Mouse (Mus musculus): Measurements from ENCODE around the gene AI464131. TPM values are rescaled to one million over a fixed set of nuclear protein-coding genes. Genes with fewer than 3 reads are reported as not detected.

Gene AI464131
- polyA plus RNA-seq, 1 experiment from 2014 or later, result 6.3 TPM

DNA sequence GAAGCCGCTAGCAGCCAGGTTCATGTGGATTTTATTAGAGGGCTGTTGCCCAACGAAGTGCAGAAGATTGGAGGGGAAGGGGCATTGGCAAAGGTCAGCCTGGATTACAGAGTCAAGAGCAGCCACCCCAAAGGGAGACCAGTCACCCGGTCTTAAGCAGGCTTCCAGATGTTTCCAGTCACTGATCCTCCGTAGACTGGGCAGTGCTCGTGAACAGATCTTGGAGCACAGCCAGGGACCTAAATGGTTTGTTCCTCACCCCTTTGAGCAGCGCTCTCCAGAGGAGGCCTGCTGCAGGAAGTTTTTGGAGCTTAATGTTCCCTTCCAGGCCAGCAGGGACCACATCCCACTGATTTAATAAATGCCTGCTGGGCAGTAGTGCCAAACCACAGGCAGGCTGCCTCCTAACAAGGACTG is 21.3 kb downstream of the AI464131 start:
- no peaks in the 10 kb centered on the region; the same call in 1 of the 2 replicates for H3K36me3 ChIP-seq (replicated peaks)
- WGBS, result 57% methylated on average over 6 of the region's 6 CpGs
- H3K4me2 ChIP-seq, result no peak overlapping the region
- peaks cover 4% of the 10 kb centered on the region; the same call in 1 of the 2 replicates for H3K4me1 ChIP-seq
- H3K27me3 ChIP-seq (replicated peaks), result no peaks in the 10 kb centered on the region
- H3K4me3 ChIP-seq, result no peak overlapping the region
- H3K9ac ChIP-seq, result no peak overlapping the region
- no peak overlapping the region for H3K27ac ChIP-seq
- H3K9me3 ChIP-seq, result no peaks in the 10 kb centered on the region
- ATAC-seq (replicated peaks), result no peak

DNA sequence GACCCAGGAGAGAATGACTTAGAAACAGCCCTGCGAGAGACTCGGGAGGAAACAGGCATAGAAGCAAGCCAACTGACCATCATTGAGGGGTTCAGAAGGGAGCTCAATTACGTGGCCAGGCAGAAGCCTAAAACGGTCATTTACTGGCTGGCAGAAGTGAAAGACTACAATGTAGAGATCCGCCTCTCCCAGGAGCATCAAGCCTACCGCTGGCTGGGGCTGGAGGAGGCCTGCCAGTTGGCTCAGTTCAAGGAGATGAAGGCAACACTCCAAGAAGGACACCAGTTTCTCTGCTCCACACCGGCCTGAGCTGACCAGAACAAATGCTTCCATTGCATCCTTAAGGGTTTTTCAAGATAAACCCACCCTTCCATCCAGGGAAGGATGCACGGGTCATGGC is 22.6 kb downstream of the AI464131 start:
- 81% methylated on average over 8 of the region's 8 CpGs for WGBS
- Histone ChIP-seq H3K27me3 (replicated peaks) (no peaks in the 10 kb centered on the region), H3K9me3 (no peaks in the 10 kb centered on the region), H3K36me3 (replicated peaks) (no peaks in the 10 kb centered on the region; the same call in 1 of the 2 replicates), H3K4me3 (no peak overlapping the region), H3K4me2 (no peak overlapping the region), H3K27ac (no peak overlapping the region), H3K4me1 (peaks cover 4% of the 10 kb centered on the region; the same call in 1 of the 2 replicates), H3K9ac (no peak overlapping the region)
- ATAC-seq (replicated peaks), result no peak

DNA sequence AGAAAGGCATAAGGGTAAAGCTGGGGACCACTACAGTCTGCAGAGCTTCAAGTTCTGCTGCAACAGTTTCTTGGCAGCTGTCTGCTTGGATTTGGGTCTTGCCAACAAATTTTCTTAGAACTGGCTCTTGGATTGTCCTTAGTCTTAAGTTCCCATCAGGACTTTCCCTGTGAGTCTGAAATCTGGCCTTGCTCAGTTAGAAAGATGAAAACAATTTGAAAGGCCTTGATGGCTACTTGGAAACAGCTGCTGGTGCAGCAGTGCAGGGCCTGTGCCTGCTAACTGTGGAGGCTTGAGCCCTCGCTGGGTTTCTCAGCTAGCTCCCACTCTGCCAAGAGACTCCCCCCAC is 23.4 kb downstream of the AI464131 start:
- no peaks in the 10 kb centered on the region; the same call in 1 of the 2 replicates for H3K36me3 ChIP-seq (replicated peaks)
- 85% methylated on average over 1 of the region's 1 CpGs for WGBS
- no peak overlapping the region for H3K27ac ChIP-seq
- no peak overlapping the region for H3K4me3 ChIP-seq
- no peak for ATAC-seq (replicated peaks)
- H3K4me2 ChIP-seq, result no peak overlapping the region
- no peak overlapping the region for H3K9ac ChIP-seq
- H3K27me3 ChIP-seq (replicated peaks), result no peaks in the 10 kb centered on the region
- H3K9me3 ChIP-seq, result no peaks in the 10 kb centered on the region
- peaks cover 4% of the 10 kb centered on the region; the same call in 1 of the 2 replicates for H3K4me1 ChIP-seq

DNA sequence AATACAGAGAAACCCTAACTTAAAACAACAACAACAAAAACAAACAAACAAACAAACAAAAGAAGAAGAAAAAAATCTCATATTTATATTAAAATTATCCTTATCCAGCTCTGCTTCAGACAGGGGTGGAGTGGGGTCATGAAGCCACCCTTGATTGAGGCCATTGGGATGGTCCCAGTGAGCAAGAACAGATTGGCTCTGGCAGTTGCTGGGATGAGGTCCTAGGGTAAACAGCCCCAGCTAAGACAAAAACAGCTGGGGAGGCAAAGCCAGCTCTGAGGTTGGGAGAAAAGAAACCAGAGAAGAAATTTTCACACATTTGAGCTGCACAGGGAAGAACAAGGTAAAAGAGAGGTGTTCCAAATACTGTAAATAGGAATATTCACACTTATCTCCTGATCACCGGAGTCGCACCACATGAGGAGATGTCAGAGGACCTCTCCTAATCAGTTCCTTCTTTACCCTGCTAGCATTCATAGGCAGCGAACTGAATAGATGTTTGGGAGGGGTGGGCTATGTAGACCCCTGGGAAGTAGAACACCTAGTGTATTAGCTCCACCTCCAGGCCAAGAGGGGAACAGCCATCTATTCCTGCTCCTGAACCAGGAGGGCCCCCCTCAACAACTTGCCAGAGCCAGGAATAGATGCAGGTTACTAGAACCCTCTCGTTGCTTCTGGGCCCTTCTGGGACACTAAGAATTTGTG is 24.0 kb downstream of the AI464131 start:
- Histone ChIP-seq H3K9ac (no peak overlapping the region), H3K27ac (no peak overlapping the region), H3K4me1 (peaks cover 4% of the 10 kb centered on the region; the same call in 1 of the 2 replicates), H3K4me3 (no peak overlapping the region), H3K9me3 (no peaks in the 10 kb centered on the region), H3K36me3 (replicated peaks) (no peaks in the 10 kb centered on the region; the same call in 1 of the 2 replicates), H3K4me2 (no peak overlapping the region), H3K27me3 (replicated peaks) (no peaks in the 10 kb centered on the region)
- 69% methylated on average over 4 of the region's 4 CpGs for WGBS
- no peak for ATAC-seq (replicated peaks)

DNA sequence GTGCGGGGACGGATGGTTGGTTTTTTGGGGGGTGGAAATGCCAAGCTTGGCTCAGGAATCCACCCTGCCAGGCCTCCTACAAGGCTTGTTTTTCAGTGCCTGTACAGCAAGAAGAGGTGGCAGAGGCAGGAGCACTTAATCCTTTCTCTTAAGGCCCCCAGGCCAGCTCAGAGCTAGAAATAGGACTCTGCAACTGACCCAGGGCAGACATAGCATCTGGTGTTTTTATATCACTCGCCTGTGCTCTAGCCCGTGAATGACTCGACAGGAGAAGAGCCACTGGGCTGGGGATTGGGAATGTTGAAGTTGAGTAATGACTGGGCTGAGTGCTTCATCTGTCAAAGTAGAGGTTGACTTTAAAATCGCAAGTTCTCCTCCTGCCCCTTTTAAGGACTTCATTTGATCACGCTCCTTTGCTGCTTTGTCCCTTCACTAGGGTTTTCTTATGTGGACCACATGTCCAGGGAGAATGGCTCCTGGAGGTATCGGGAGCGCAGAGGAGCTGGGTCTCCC is 25.2 kb downstream of the AI464131 start:
- Histone ChIP-seq H3K9me3 (no peaks in the 10 kb centered on the region), H3K36me3 (replicated peaks) (no peaks in the 10 kb centered on the region; the same call in 1 of the 2 replicates), H3K4me2 (no peak overlapping the region), H3K9ac (no peak overlapping the region), H3K4me3 (no peak overlapping the region), H3K27ac (no peak overlapping the region), H3K4me1 (peaks cover 4% of the 10 kb centered on the region; the same call in 1 of the 2 replicates), H3K27me3 (replicated peaks) (no peaks in the 10 kb centered on the region)
- no peak for ATAC-seq (replicated peaks)
- 91% methylated on average over 9 of the region's 9 CpGs for WGBS

DNA sequence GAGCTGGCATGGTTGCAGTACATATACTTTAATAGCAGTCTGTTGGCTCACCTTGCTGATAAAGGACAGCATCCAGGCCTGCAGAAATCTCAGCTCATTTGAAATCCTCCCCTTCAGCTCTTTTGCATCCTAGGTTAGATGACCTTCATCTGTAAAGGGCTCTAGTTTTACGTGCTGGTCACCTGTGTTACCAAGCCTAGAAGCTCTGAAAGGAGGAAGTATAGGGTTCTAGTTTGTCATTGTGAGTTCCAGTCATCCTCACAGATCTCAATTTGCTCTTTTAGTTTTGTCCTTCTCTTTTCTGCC is 31.5 kb downstream of the AI464131 start:
- H3K9me3 ChIP-seq, result no peaks in the 10 kb centered on the region
- H3K36me3 ChIP-seq (replicated peaks), result no peaks in the 10 kb centered on the region
- H3K4me3 ChIP-seq, result no peak overlapping the region
- H3K4me2 ChIP-seq, result no peak overlapping the region
- no peaks in the 10 kb centered on the region for H3K27me3 ChIP-seq (replicated peaks)
- ATAC-seq (replicated peaks), result no peak
- peaks cover 22% of the 10 kb centered on the region; the same call in 1 of the 2 replicates for H3K4me1 ChIP-seq
- H3K27ac ChIP-seq, result no peak overlapping the region
- 77% methylated on average over 1 of the region's 1 CpGs for WGBS
- H3K9ac ChIP-seq, result no peak overlapping the region

DNA sequence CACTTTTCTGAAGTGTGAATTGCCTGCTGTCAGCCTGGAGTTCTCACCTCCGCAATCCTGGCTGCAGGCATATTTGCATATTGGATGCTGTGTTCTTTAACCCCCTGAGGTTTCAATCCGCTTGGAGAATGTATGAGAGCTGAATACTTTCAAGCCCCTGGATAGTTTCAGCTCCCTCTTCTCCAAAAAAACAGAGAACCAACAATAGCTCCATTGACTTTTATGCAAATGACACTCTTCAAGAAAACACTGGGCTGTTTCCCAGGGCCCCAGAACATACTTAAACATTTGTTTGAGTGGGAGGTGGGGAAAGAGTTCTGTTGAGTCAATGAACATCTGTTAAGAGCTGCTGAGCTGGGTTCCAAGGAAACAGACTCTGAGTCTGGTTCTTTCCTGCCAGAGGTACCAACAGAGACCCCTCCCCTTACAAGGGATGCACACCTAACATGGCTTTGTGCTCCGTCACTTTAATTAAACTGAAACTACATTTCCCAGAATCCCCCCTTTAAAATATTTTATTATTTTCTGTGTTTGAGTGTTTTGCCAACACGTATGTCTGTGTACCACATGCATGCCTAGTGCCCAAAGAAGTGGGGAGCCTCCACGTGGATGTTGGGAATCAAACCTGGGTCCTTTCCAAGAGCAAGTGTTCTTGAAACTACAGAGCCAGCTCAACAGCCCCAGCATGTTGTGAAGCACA is 32.0 kb downstream of the AI464131 start:
- Histone ChIP-seq H3K9ac (no peak overlapping the region), H3K27me3 (replicated peaks) (no peaks in the 10 kb centered on the region), H3K9me3 (no peaks in the 10 kb centered on the region), H3K4me1 (peaks cover 22% of the 10 kb centered on the region; the same call in 1 of the 2 replicates), H3K36me3 (replicated peaks) (no peaks in the 10 kb centered on the region), H3K27ac (no peak overlapping the region), H3K4me3 (no peak overlapping the region), H3K4me2 (no peak overlapping the region)
- peak; percentile 43 for ATAC-seq (replicated peaks)
- 21% methylated on average over 5 of the region's 5 CpGs for WGBS

DNA sequence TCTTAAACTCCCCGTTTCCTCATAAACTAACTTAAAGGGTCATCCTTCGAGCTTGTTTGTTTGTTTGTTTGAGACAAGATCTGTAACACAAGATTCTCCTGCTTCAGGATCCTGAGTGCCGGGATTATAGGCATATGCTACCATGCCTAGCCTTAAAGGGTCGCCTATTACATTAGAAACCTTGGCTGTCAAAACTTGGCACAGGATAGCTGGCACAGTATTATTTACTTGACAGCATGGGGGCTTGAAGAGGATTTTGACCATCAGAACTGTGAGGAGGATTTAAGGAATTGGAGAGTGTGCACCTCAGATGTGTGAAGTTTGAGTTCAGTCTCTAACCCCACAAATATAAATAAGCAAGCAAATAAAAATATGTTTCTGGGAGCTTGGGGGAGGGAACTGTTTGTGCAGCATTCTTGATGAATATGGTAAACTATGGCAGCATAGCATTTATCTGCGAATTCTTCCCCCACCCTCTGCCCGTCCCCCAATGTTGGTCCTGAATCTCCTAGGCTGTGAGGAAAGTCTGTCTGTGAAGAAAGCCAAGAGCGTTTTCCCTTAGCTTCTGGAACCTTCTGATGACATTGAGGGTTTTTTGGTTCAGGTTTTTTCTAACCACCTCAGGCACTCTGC is 32.7 kb downstream of the AI464131 start:
- Histone ChIP-seq H3K4me3 (no peak overlapping the region), H3K36me3 (replicated peaks) (no peaks in the 10 kb centered on the region), H3K4me2 (no peak overlapping the region), H3K4me1 (peaks cover 22% of the 10 kb centered on the region; the same call in 1 of the 2 replicates), H3K27me3 (replicated peaks) (no peaks in the 10 kb centered on the region), H3K9me3 (no peaks in the 10 kb centered on the region), H3K27ac (no peak overlapping the region), H3K9ac (no peak overlapping the region)
- 50% methylated on average over 7 of the region's 7 CpGs for WGBS
- ATAC-seq (replicated peaks), result no peak

DNA sequence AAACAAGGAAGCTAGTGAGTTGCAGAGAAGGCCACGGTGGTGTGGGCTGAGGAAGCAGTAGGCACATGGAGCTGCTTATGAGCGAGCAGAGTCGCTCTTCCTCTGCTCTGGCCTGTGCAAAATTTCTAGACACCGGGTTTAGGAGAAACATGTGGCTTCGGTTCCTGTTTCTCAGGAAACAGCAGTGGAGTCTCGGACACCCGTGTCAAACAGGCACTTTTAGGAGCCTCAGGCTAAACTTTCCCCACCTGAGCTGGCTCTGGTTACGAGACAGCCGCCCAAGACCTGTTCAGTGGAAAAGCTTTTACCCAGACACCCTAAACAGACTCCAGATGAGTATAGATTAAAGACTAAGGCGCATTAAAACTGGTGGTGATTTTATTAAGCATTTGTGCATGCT is 33.7 kb downstream of the AI464131 start:
- H3K9ac ChIP-seq, result no peak overlapping the region
- H3K4me3 ChIP-seq, result no peak overlapping the region
- H3K27me3 ChIP-seq (replicated peaks), result no peaks in the 10 kb centered on the region
- no peaks in the 10 kb centered on the region for H3K9me3 ChIP-seq
- H3K4me1 ChIP-seq, result peaks cover 23% of the 10 kb centered on the region; the same call in 1 of the 2 replicates
- H3K27ac ChIP-seq, result no peak overlapping the region
- H3K4me2 ChIP-seq, result no peak overlapping the region
- 76% methylated on average over 10 of the region's 10 CpGs for WGBS
- no peaks in the 10 kb centered on the region for H3K36me3 ChIP-seq (replicated peaks)
- ATAC-seq (replicated peaks), result no peak

DNA sequence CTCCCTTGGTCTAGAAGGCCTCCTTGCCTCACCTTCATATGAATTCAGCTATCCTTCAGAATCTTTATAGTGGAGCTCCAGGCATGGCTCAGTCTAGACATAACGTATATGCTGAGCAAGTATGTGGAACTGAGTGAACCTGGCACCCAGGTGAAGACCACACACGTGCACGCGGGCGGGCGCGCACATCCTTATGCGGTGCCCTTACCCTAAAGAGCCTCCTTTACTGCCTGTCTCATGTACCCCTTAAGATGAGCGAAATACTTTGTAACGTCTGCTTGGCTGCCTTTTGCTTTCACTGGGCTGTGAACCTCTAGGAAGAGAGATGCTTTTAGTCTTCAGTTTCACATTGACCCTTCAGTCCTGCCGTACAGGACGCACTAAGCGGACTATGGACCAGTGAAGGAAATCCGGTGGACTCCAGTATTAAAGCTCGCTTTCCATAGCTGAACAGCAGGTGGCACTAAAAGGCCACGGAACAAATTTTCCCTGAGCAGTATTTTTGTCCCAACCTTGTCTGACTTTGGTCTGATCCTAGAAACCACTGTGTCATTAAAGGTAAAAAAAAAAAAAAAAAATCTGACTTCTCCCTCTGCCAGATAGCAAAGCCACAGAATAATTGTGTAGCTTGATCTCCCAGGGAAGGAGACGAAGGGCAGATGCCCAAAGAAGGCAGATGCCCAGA is 34.3 kb downstream of the AI464131 start:
- no peak overlapping the region for H3K4me2 ChIP-seq
- ATAC-seq (replicated peaks), result no peak
- H3K9me3 ChIP-seq, result no peaks in the 10 kb centered on the region
- no peaks in the 10 kb centered on the region for H3K27me3 ChIP-seq (replicated peaks)
- WGBS, result 54% methylated on average over 17 of the region's 17 CpGs
- peaks cover 28% of the 10 kb centered on the region for H3K4me1 ChIP-seq
- H3K27ac ChIP-seq, result no peak overlapping the region
- no peaks in the 10 kb centered on the region for H3K36me3 ChIP-seq (replicated peaks)
- H3K9ac ChIP-seq, result no peak overlapping the region
- no peak overlapping the region for H3K4me3 ChIP-seq

DNA sequence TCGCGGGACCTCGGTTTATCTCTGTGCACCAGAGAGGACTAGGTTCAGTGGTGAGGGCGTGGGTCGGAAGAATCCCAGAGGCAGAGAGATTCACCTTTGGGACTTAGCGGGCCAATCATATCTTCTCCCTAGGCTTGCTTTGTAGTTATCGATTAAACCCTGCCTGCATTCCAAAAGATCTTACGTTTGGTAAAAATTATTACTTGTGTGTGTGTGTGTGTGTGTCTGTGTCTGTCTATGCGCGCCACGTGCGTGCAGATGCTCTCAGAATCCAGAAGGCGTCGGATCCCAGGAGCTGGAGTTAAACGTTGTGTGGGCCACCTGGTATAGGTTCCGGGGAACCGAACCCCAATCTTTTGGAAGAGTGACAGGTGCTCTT is 37.6 kb downstream of the AI464131 start:
- Histone ChIP-seq H3K9ac (peak overlapping the region; percentile 77), H3K36me3 (replicated peaks) (no peaks in the 10 kb centered on the region), H3K4me2 (peak overlapping the region; percentile 56), H3K27me3 (replicated peaks) (no peaks in the 10 kb centered on the region), H3K27ac (peak overlapping the region; percentile 83), H3K4me3 (peak overlapping the region; percentile 69), H3K4me1 (peaks cover 21% of the 10 kb centered on the region), H3K9me3 (no peaks in the 10 kb centered on the region)
- peak; percentile 27 for ATAC-seq (replicated peaks)
- 3% methylated on average over 17 of the region's 17 CpGs for WGBS

All from midbrain, embryonic 15.5 days (tissue).